Mouse (Mus musculus) cerebellum, adult 11 months (tissue): ENCODE measurements around the gene Rfxank.

Source experiments
- DNase-seq: peaks from one replicate; pipeline ENCODE4 v3.0.0; 2022

The Rfxank gene

GRCm38 (mm10) chr8:70100241-70100640 lies 38.7 kb downstream of the Rfxank start:
- DNase-seq = no peak

- DNase-seq = no peak
Measured at GRCm38 (mm10) chr8:70099276-70099675, 39.7 kb downstream of the Rfxank start.

GRCm38 (mm10) chr8:70092786-70093185 lies 46.2 kb downstream of the Rfxank start:
- DNase-seq = no peak

- no peak for DNase-seq
Measured at GRCm38 (mm10) chr8:70089296-70089960, 49.5 kb downstream of the Rfxank start.

- DNase-seq = peak; percentile 34
Measured at GRCm38 (mm10) chr8:70087836-70088650, 50.9 kb downstream of the Rfxank start.

GRCm38 (mm10) chr8:70087237-70087636 lies 51.7 kb downstream of the Rfxank start:
- no peak for DNase-seq

GRCm38 (mm10) chr8:70086151-70086550 lies 52.8 kb downstream of the Rfxank start:
- no peak for DNase-seq

- DNase-seq = peak; percentile 52
Measured at GRCm38 (mm10) chr8:70084191-70085065, 54.5 kb downstream of the Rfxank start.

- peak; percentile 89 for DNase-seq
Measured at GRCm38 (mm10) chr8:70083285-70083684, 55.7 kb downstream of the Rfxank start, which contains the start of gene Hapln4. Gene Hapln4 (plus strand): TSS chr8:70083457.

- no peak for DNase-seq
Measured at GRCm38 (mm10) chr8:70081976-70082375, 57.0 kb downstream of the Rfxank start.
